8 mouse cellular contexts compared by ENCODE assay signal in the genomic region with DNA sequence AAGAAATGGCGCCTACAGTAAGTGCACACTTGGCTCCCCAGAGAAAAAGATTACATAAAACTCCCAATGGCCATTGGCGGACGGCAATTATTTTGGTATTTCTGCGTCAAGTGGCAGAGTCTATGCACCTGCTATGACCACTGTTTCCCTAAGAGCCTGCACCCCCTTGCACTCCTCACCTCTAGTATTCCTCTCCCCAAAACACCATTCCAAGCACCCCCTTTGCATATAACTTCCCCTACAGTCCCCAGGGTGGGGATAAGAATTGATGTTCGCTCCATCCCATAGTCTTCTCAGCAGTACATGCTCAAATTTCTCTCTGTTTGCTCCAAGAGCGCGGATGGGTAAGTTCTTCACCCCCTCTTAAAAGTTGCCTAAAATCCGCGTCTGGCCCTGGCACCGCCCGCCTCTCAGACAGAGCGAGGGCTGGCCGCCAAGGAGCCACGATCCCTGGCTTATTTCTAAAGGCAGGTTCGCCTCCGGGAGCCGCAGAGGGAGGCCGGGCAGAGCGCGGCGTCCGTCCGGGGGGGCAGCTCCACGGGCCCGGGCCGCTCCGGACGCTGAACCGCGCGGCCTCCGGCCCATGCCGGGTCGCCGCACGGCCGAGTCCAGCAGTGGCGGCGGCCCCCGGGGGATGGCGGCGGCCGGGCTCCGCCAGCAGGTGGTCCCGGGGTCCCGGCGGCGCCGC. TPM values are rescaled to one million over a fixed set of nuclear protein-coding genes. Genes with fewer than 3 reads are reported as not detected.
A peak's percentile ranks its signal among the peaks of the same experiment; 100 is the strongest.
DNase-seq lines count a peak whose midpoint lies in the region; ATAC-seq lines count a peak whose summit lies in the region.

No protein-coding gene starts in this region.

- intact Hi-C loops in heart, postnatal 25 days (cut with DNase I), result loop anchor here (5.0 kb wide), 3 partner anchors 65 to 165 kb away; a partner anchor contains a TSS

- peaks cover 4% of the 10 kb centered on the region; the same call in 1 of the 2 replicates for H3K27me3 ChIP-seq in forebrain, embryonic 11.5 days (ENCODE audit: control insufficient read depth, insufficient read depth, low read length)
- peaks cover 41% of the 10 kb centered on the region for H3K27me3 ChIP-seq in limb, embryonic 13.5 days
- no peaks in the 10 kb centered on the region for H3K27me3 ChIP-seq in midbrain, embryonic 16.5 days (ENCODE audit: control insufficient read depth, insufficient read depth, low read depth, low read length)

- no peaks in the 10 kb centered on the region for H3K36me3 ChIP-seq in forebrain, embryonic 11.5 days (ENCODE audit: control insufficient read depth, insufficient read depth, low read length)
- H3K36me3 ChIP-seq in limb, embryonic 13.5 days, result no peaks in the 10 kb centered on the region
- H3K36me3 ChIP-seq in midbrain, embryonic 16.5 days (ENCODE audit: control insufficient read depth, insufficient read depth, low read length), result no peaks in the 10 kb centered on the region

- H3K9ac ChIP-seq in forebrain, embryonic 11.5 days (ENCODE audit: low read length), result peak overlapping the region; percentile 78
- peak overlapping the region; percentile 71 for H3K9ac ChIP-seq in limb, embryonic 13.5 days
- peak overlapping the region; percentile 82 for H3K9ac ChIP-seq in midbrain, embryonic 16.5 days (ENCODE audit: low read depth, low read length)

- H3K4me1 ChIP-seq in forebrain, embryonic 11.5 days (replicated peaks; ENCODE audit: control insufficient read depth, insufficient read depth, low read length), result peaks cover 3% of the 10 kb centered on the region; the same call in 1 of the 2 replicates
- H3K4me1 ChIP-seq in limb, embryonic 13.5 days, result peaks cover 10% of the 10 kb centered on the region
- H3K4me1 ChIP-seq in midbrain, embryonic 16.5 days (ENCODE audit: control insufficient read depth, insufficient read depth, low read length), result peaks cover 14% of the 10 kb centered on the region

- no peak overlapping the region for H3K27ac ChIP-seq in forebrain, embryonic 11.5 days (ENCODE audit: low read depth, low read length)
- H3K27ac ChIP-seq in limb, embryonic 13.5 days, result no peak overlapping the region
- peak overlapping the region; percentile 82 for H3K27ac ChIP-seq in midbrain, embryonic 16.5 days (ENCODE audit: low read length)

- 3% methylated on average over 36 of the region's 49 CpGs for WGBS in forebrain, embryonic 11.5 days
- 5% methylated on average over 25 of the region's 49 CpGs for WGBS in limb, embryonic 13.5 days
- WGBS in midbrain, embryonic 16.5 days, result 2% methylated on average over 46 of the region's 49 CpGs

- ATAC-seq in forebrain, embryonic 11.5 days (replicated peaks; ENCODE audit: low FRiP score), result peak; percentile 74
- peak; percentile 54 for ATAC-seq in limb, embryonic 13.5 days (ENCODE audit: low FRiP score, low read depth)
- ATAC-seq in midbrain, embryonic 16.5 days, result peak; percentile 67
- no peak for ATAC-seq in monocyte, adult 5-6 weeks (replicated peaks; ENCODE audit: insufficient number of reproducible peaks, low FRiP score, low TSS enrichment, poor library complexity, severe bottlenecking)

- H3K4me3 ChIP-seq in forebrain, embryonic 11.5 days (ENCODE audit: low read depth, low read length), result peak overlapping the region; percentile 76
- peak overlapping the region; percentile 79 for H3K4me3 ChIP-seq in limb, embryonic 13.5 days
- H3K4me3 ChIP-seq in midbrain, embryonic 16.5 days (ENCODE audit: low read depth, low read length), result peak overlapping the region; percentile 87

- DNase-seq in frontal cortex, postnatal 36 days (ENCODE audit: low spot score in 2 of 2), result peak; percentile 8 to 12
- no peak for DNase-seq in frontal cortex, adult 2 months (ENCODE audit: extremely low spot score in 1 of 2, low spot score in 1 of 2)
- DNase-seq in adrenal gland, postnatal 36 days, result peak; percentile 80 to 81
- DNase-seq in forebrain, embryonic 11.5 days (ENCODE audit: low spot score), result peak; percentile 70
- peak; percentile 16 for DNase-seq in heart, postnatal 25 days (ENCODE audit: low spot score)

- peak overlapping the region; percentile 89 for H3K4me2 ChIP-seq in forebrain, embryonic 11.5 days (ENCODE audit: low read depth, low read length, severe bottlenecking)
- peak overlapping the region; percentile 93 for H3K4me2 ChIP-seq in limb, embryonic 13.5 days (replicated peaks)
- peak overlapping the region; percentile 87 for H3K4me2 ChIP-seq in midbrain, embryonic 16.5 days (ENCODE audit: low read length)

- H3K9me3 ChIP-seq in forebrain, embryonic 11.5 days (ENCODE audit: control insufficient read depth, low read length), result no peaks in the 10 kb centered on the region
- no peaks in the 10 kb centered on the region for H3K9me3 ChIP-seq in limb, embryonic 13.5 days
- no peaks in the 10 kb centered on the region for H3K9me3 ChIP-seq in midbrain, embryonic 16.5 days (replicated peaks; ENCODE audit: control insufficient read depth, low read length, poor library complexity, severe bottlenecking)

RNA-seq across cellular contexts. Expression of a gene that starts 0.4 kb away (rescaled TPM):
- polyA plus RNA-seq in frontal cortex, adult 2 months (2012; rRNA removed), result 5.1 and 5.4 TPM in 2 replicates
- 10 to 100 TPM; 19.0 to 20.0 TPM for total RNA-seq in adrenal gland, postnatal 36 days (2021)
- polyA plus RNA-seq in forebrain, embryonic 11.5 days (2014; fragmentation: Nextera tagmentation; extraction: Ambion mirVana), result 2.4 and 3.4 TPM in 2 replicates
- total RNA-seq in heart, postnatal 25 days (2021), result 1 to 10 TPM; 5.4 to 5.6 TPM
- 1.3 and 1.4 TPM in 2 replicates for polyA plus RNA-seq in limb, embryonic 13.5 days (2015; fragmentation: Nextera tagmentation; extraction: Ambion mirVana)
- polyA plus RNA-seq in midbrain, embryonic 16.5 days (2015; fragmentation: Nextera tagmentation; extraction: Ambion mirVana), result 6.0 and 6.2 TPM in 2 replicates
- total RNA-seq in monocyte, adult 5-6 weeks (2017), result not detected in 3 replicates

Comparison
In these comparisons a context has a peak if more than half of its experiments do, and no peak if none do; other contexts are left out.
1. DNase-seq: peak in frontal cortex, postnatal 36 days (2 of 2), adrenal gland, postnatal 36 days (2 of 2), forebrain, embryonic 11.5 days (single experiment) and heart, postnatal 25 days (single experiment); none in frontal cortex, adult 2 months (0 of 2).
2. Peak in every context shown above with its lines, with median percentiles within 50 percentile points of each other: H3K4me2 ChIP-seq, H3K4me3 ChIP-seq and H3K9ac ChIP-seq.